Mouse (Mus musculus) hindbrain, embryonic 14.5 days (tissue): ENCODE measurements around the gene Hps1. TPM values are rescaled to one million over a fixed set of nuclear protein-coding genes. Genes with fewer than 3 reads are reported as not detected.

Experiments used
- polyA plus RNA-seq: library from polyadenylated mRNA; unstranded; fragments of >200 nt; fragmentation: Nextera tagmentation; extraction: Ambion mirVana; gene quantifications from 2 replicates; pipeline ENCODE4 v1.2.1, GENCODE M21; 2014

The Hps1 gene
- polyA plus RNA-seq, 1 experiment from 2014 or later = 10.0 TPM

Other genes starting within 250 kb of the Hps1 start
- gene Loxl4, start 167.2 kb downstream of the Hps1 start, polyA plus RNA-seq = 0.13 and 0.27 TPM in 2 replicates
- 1.6 and 2.9 TPM in 2 replicates for gene Pyroxd2, start 27.2 kb downstream of the Hps1 start, polyA plus RNA-seq